Mouse (Mus musculus) fat pad, adult 2 months (tissue): Measurements from ENCODE around the gene Mlh1.

ENCODE experiments used
- DNase-seq: peaks from one replicate; pipeline ENCODE4 v3.0.0-alpha.2; 2011; ENCODE audit warnings: low read depth, low spot score; ENCODE audit errors: extremely low read depth

Gene Mlh1

DNA sequence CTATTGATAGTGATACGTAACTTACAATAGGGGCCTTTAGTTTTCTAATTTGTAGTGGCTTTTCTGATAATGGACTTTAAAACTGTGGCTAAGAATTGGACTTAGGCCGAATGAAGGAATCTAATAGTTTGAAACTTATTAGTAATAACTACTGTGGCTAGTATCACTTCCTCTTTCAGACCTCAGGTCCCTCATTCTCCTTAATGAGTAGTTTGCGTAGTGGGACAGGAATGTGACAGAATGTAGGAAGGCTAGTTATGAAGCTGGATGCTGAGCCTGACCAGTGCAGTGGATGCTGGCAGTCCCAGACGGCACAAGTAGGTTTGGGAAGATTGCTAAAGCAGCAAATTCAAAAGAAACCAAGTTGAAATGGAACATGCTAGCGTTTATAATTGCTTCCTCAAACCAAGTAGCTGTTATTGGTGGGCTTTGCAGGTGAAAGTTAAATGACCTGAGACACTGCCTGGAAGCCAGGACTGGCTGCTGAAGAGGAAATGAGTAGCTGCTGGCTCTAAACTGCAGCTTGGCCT, 51.0 kb downstream of the Mlh1 start:
- no peak for DNase-seq

DNA sequence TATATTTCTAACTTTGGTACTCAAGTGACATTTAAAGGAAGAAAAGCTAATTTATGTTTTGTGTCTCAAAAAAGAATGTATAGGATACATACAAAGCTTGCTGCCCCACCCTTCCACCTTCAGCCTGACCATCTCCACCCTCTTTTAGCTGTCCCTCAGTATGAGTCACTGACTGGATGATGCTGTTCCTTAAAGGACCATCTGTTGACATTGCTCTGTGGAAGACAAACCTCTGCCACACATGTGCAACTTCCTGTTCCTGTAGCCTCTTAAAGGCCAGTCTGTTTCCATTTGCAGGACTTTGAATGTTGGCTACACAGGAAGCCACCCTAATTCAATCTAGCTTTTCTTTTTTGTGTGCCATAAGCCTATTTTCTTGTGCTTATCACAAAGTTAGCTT, 55.2 kb downstream of the Mlh1 start:
- DNase-seq = no peak

DNA sequence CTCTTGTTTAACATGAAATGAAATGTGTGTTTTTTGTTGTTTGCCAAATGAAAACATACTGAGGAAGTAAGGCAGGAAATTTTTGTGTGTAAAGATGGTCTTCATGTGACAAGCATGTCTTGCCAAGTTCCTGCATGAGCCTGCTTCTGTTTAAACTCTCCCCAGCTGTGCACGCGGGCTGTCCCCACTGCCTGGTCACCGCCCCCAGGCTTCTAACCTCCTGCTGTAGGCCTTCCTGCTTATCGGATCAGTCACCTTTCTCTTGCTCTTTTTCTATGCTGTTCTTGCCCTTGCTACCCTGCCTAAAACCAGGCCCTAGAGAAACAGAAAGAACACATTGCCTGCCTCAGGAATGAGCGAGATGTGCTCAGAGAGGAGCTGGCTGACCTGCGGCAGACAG, 58.1 kb downstream of the Mlh1 start:
- no peak for DNase-seq

DNA sequence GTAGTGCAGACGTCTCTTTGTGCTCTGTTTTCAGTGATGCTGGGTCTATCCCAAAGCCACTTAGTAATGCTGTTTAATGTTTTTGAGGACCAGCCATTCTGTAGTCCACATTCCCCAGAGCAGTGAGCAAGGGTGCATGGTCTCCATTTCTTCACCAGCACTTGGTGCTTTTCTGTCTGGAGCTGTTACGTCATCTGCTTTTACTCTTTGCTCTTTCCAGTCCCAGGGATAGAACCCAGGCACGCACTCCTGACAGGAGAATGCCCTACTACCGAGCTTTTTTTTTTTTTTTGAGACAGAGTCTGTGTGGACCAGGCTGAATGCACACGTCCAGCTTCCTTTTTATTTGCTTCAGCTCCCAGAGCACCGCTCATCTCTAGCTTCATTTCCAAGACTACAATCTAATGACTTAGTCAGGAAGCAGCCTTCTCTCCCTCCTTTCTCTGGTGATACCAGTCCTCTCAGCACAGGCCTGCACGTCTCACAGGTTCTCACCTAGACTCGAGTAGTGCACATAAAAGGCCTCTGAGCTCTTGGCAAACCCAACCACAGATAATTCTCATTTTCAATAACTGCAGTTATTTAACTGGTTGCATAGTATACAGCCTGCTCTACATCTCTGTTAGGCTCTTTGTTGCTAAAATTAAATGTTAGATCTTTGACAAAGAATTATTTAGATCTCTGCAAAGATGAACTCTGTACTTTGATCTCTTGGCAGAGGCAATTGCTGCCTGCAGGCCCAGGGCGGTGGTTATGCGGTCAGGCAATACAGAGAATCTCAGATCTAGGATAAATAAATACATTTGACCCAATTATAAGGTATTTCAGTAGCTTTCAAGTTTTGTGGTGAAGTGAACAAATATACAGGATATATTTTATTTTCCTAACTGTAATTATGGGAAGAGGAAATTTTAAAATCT, 60.2 kb downstream of the Mlh1 start:
- no peak for DNase-seq

DNA sequence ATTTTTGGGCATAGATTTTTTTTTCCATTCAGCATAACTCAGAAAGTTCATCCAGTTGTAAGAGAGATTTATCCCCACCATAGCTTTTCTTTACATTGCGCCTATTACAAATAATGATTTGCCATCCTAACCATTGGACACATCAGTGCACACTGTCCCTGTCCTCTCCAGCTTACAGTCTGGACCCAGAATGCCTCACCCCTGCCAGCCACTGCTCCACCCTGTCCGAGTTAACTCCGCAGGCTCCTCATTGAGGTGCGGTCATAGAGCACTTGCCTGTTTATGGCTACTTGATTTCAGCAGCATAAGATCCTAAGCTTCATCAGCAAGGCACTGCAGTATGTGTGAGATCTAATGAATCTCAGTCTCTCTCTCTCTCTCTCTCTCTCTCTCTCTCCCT, 61.2 kb downstream of the Mlh1 start:
- DNase-seq = no peak

DNA sequence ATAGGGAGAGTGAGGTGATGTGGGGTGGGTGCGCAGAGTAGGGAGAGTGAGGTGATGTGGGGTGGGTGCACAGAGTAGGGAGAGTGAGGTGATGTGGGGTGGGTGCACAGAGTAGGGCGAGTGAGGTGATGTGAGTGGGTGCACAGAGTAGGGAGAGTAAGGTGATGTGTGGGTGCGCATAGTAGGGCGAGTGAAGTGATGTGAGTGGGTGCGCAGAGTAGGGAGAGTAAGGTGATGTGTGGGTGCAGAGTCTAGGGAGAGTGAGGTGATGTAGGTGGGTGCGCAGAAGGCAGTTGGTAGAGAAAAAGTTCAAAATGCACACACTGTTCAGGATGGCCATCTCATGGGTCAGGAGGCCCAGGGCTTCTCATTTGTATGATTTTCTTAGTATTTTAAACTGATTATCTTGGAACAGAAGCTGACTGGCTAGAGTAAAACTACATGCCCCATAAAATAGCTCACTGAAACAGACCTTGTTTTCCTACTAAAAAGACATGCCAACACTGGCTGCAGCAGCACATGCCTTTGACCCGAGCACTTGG, 62.4 kb downstream of the Mlh1 start:
- DNase-seq = no peak

DNA sequence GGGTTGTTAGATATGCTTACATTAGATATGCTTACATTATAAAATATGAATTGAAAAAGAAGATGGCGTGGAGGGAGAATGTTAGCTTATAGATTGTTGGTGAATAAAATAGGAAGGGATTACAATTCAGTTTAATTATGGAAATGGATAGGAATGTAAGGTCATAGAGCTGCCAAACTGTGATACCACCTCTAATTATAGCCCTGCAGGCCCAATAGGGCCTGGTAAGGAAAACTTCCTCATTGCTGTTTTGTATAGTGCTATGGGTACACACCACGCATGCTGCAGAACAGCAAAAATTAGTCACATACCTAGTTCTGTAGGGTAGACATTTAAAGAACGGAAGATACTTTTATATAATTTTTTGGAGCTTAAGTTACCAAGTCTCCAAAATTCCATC, 63.4 kb downstream of the Mlh1 start:
- DNase-seq = no peak

DNA sequence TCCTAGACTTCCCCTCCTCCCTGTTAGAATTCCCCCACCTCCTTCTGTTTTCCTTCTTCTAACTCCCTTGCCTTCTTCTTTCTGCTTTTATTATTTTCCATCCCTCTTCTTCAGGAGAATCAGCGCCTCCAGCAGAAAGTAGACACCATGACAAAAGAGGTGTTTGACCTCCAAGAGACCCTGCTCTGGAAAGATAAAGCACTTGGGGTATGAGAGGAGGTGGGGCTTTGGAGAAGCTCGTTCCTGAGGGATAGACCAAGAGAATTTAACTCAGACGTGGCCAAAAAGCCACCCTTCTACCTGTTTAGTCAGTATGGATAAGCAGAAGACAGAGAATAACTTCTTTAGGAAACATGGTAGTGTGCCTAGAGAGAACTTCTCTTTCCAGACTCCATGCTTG, 63.9 kb downstream of the Mlh1 start:
- DNase-seq = no peak

DNA sequence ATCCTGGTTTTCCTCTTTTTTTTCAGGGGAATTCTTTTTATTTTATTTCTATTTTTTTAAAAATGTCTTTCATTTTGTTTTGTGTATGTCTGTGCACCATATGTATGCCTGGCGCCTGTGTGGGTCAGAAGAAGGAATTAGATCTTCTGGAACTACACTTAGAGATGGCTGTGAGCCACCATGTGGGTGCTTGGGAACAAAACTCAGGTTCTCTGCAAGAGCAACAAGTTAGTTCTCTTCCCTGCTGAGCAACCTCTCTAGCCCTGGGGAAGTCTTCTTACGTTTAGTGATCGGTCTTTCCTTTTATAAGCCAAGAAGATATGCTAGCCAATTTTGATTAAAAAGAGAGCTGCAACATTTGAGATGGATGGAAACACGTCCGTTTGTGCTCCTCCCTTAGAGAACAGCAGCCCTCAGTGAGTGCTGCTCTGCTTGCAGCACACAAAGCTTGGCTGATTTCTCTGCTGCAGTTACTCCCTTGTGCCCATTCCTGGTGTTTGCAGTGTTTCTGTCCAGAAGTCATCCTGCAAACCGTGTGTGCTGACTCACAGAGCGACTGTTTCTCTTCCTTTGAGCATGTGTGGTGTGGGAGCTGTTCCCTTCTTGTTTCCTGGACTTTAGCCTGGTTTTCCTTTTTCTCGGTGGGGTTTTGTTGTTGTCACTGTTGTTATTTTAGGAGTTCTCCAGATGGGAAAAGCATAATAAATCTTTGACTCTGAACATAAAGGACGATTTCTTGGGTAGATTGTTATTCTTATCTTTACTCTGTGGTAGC, 66.8 kb downstream of the Mlh1 start:
- DNase-seq = no peak

DNA sequence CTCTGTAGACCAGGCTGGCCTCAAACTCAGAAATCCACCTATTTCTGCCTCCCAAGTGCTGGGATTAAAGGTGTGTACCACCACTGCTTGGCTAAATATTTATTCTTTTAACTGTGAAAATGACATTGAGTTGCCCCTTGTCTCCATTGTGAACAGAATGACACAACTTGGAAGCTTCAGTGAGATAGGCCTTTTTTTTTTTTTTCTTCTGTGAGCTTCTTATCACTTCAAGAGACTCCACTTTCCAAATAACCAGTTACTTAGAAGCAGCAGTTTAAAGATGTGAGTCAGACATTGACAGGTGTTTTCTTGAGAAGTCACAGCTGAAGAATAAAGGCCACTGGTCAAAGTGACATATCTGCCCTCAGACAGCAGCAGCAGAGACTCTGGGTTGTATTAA, 71.4 kb downstream of the Mlh1 start:
- DNase-seq = no peak

DNA sequence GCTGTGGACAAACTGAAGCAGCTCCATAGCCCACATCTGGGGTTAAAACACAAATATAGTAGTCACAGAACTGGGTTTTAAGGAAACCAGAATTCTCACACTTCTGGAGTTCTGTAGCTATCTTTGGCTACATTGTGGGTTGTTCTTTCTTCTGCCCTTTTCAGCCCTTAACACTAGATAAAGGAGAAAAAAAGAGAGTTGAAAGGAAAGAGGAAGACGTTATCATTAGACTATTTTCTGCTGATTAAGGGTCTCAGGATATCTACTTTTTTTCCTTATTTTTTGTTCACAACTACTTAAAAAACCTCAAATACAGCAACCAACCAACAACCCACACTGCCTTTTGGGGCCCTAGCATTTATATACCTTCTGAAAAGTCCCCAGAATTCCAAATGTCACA, 73.3 kb downstream of the Mlh1 start:
- DNase-seq = no peak

DNA sequence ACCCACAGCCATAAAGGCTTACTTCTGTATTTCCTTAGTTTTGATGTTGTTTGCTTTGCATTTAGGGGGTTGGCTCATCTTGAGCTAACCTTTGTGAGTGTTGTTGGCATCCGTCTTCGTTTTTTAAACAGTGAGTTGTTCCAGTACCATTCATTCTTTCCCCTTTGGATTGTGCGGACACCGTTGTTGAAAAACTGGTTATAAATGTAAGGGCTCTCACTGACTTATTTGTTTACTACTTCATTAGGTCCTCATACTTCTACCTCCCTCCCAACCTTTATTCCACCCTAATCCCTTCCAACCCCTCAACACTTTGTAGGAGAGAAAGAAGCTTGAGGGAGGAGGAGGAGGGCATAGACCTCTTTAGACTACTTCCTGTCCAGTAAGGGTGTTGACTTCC, 73.9 kb downstream of the Mlh1 start:
- no peak for DNase-seq

DNA sequence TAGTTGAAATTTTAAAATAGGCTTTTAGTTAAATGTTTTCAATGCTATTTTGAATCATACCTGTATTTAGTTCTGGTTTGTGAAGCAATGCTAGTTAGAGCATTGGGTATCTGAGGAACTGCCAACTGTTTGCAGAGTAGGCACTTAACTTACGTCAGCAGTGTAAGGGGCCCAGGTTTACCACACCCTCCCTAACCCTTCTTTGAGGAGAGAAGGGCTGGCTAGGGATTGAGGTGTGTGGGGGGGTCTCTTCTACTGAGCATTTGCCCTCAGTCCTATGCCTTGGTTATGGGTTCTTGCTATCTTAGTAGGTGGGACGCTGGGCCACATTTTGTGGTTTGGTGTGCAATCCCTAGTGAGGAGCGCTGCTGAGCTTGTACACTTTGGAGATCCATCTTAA, 74.5 kb downstream of the Mlh1 start:
- no peak for DNase-seq

DNA sequence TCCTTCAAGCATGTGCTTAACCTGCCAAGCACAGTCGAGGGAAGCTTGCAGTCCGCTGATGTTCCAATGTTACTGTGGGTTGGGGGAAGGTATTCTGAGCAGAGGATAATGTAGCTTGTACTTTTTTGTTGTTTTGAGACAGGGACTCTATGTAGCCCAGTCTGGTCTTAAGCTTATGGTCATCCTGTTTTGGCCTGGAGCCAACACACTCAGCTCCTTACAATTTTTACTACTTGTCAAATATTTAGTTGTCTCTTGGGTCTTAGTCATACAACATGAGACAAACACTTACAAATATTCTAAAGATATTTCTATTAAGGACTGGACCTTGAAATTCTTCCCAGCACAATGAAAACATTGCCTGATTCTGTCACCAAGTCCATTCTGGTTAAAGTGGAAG, 78.4 kb downstream of the Mlh1 start:
- no peak for DNase-seq

DNA sequence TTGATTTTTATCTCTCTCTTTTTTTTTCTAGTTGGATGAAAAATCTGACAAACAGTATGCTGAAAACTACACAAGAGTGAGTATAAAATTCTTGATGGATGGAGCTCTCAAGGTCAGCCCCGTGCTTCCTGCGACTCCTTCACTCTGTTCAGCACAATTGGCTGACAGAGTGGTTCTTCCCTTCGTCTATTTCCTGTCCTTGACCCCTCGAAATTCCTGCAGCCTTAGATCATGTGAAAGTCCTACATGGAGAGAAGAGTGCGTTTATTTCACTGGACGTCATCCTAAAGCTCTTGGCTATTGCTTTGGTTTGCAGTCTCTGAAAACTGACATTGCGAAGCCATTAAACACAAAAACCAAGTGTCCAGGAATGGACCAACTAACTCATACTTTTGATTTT, 82.9 kb downstream of the Mlh1 start:
- no peak for DNase-seq

DNA sequence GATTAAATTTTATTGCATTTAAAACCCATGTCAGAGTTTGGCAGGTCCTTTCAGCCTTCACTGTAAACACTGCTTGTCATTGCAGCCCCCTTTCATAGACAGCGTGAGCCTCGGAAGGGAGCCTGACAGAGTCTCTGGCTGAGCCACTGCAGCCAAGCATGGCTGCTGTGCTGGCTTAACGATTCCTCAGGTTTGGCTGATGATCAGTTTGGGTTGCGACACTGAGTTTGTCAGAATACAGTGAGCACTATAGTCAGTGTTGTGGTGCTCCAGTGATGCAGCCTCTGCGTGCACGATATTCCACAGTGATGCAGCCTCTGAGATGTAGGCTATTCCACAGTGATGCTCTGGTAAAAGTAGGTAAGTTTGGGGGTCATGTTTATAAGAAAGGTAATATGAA, 84.7 kb downstream of the Mlh1 start:
- DNase-seq = no peak

DNA sequence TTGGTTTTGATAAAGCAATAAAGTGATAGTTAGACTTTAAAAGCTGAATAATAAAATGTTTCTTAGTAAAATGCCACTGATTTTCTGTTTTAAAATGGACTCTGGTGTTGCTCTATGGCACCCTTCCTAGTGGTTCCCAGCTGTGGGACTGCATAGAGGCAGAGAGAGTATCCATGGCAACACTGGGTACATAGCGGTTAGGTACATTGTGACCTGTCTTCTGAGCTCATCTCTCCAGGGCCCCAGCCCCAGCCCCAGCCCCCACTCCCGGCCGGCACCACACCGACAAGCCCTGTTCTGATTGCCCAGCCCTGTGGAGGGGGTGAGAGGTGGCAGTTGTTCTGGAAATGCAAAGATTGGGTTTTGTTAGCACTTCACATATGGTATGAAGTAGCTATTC, 86.7 kb downstream of the Mlh1 start:
- no peak for DNase-seq

DNA sequence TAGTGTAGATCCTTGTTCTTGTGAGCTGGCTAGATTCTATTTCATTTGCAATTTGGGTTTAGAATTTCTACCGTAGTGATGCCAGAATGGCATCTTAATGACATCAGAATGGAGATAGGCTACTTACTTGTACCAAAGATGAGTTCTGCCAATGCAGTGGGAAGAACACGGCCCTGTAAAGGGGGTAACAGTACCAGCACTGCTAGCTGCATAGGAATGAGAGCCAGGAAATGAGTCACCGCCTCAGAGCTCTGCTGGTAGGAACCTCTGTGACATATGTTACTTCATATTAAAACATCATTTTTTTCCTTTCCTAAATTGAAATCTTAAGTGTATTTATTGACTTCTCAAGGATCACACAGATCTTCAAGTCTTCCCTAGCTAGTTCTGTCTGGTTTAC, 89.4 kb downstream of the Mlh1 start:
- no peak for DNase-seq

DNA sequence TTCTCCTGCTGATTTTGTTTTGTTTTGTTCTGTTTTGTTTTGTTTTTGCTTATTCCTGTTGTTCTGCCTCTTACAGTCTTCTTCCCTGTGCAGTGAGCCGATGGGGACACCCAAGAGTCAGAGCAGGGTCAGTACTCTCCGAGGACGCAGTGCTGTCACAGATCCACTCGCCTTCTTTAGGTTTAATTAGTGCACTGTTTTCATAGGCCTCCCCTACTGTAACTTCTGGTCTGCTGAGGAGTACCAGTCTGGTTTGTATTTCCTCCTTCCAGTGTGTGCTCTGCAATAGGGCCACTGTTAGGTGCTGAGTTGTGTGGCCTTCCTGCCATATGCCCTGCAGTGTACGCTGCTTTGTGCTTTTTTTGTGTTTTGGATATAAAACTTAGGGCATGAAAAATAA, 92.6 kb downstream of the Mlh1 start:
- no peak for DNase-seq
